Mouse (Mus musculus): ENCODE results near the gene Ddr1.
"Not testable (repeated sequence)": the region's sequence is repeated elsewhere in the genome, so short reads cannot be mapped to it uniquely, and the experiment has no call there.

Ddr1 gene

GRCm38 (mm10) chr17:35704621-35705464 is at the start of gene Ddr1:
Gene Ddr1, minus strand, starts transcription at chr17:35704621.
- peak; percentile 92 for DNase-seq (ENCODE audit: low spot score)

- DNase-seq (ENCODE audit: low spot score): no peak
Measured at GRCm38 (mm10) chr17:35753668-35754067, 49.2 kb upstream of the Ddr1 start.

- no peak for DNase-seq (ENCODE audit: low spot score)
Measured at GRCm38 (mm10) chr17:35752221-35752811, 47.9 kb upstream of the Ddr1 start.

GRCm38 (mm10) chr17:35749685-35750084 is 45.3 kb upstream of the Ddr1 start:
- DNase-seq (ENCODE audit: low spot score): no peak

- DNase-seq (ENCODE audit: low spot score): no peak
Measured at GRCm38 (mm10) chr17:35744361-35744760, 39.9 kb upstream of the Ddr1 start.

GRCm38 (mm10) chr17:35742948-35743347 is 38.5 kb upstream of the Ddr1 start:
- no peak for DNase-seq (ENCODE audit: low spot score)

- DNase-seq (ENCODE audit: low spot score): no peak
Measured at GRCm38 (mm10) chr17:35741589-35742226, 37.3 kb upstream of the Ddr1 start.

- no peak for DNase-seq (ENCODE audit: low spot score)
Measured at GRCm38 (mm10) chr17:35740276-35740880, 36.0 kb upstream of the Ddr1 start.

GRCm38 (mm10) chr17:35739675-35740074 is 35.3 kb upstream of the Ddr1 start:
- peak; percentile 90 for DNase-seq (ENCODE audit: low spot score)

GRCm38 (mm10) chr17:35737743-35738142 is 33.3 kb upstream of the Ddr1 start:
- DNase-seq (ENCODE audit: low spot score): peak; percentile 92

- peak; percentile 80 for DNase-seq (ENCODE audit: low spot score)
Measured at GRCm38 (mm10) chr17:35736280-35736960, 32.0 kb upstream of the Ddr1 start.

- DNase-seq (ENCODE audit: low spot score): no peak
Measured at GRCm38 (mm10) chr17:35734478-35734877, 30.1 kb upstream of the Ddr1 start.

- no peak for DNase-seq (ENCODE audit: low spot score)
Measured at GRCm38 (mm10) chr17:35733398-35733797, 29.0 kb upstream of the Ddr1 start.

GRCm38 (mm10) chr17:35731431-35732145 is 27.2 kb upstream of the Ddr1 start:
- DNase-seq (ENCODE audit: low spot score): no peak

- DNase-seq (ENCODE audit: low spot score): not testable (repeated sequence)
Measured at GRCm38 (mm10) chr17:35730112-35730511, 25.7 kb upstream of the Ddr1 start.

- no peak for DNase-seq (ENCODE audit: low spot score)
Measured at GRCm38 (mm10) chr17:35728821-35729220, 24.4 kb upstream of the Ddr1 start.

- DNase-seq (ENCODE audit: low spot score): no peak
Measured at GRCm38 (mm10) chr17:35727471-35728205, 23.2 kb upstream of the Ddr1 start.

- no peak for DNase-seq (ENCODE audit: low spot score)
Measured at GRCm38 (mm10) chr17:35727028-35727427, 22.6 kb upstream of the Ddr1 start.

GRCm38 (mm10) chr17:35725286-35726232 is 21.1 kb upstream of the Ddr1 start:
- DNase-seq (ENCODE audit: low spot score): peak; percentile 93
